Comparison of ENCODE assay signal across 9 mouse cellular contexts in genomic region chr9:55327234-55327615, GRCm38 (mm10). TPM values are rescaled to one million over a fixed set of nuclear protein-coding genes. Genes with fewer than 3 reads are reported as not detected.
DNase-seq lines count a peak whose midpoint lies in the region; ATAC-seq lines count a peak whose summit lies in the region.
"Had no signal": no experiment of that assay in that cellular context is flagged by ENCODE, and none has a peak within 500 bp of the region (broad histone marks: within the 10 kb centered on the region; RNA-seq: fewer than 3 reads in every experiment).

No protein-coding gene starts in this region.

- peaks cover 31% of the 10 kb centered on the region for H3K27me3 ChIP-seq in lung, embryonic 16.5 days (ENCODE audit: control insufficient read depth, insufficient read depth, low read depth, low read length)
- peaks cover 46% of the 10 kb centered on the region for H3K27me3 ChIP-seq in forebrain, embryonic 13.5 days
- H3K27me3 ChIP-seq in limb, embryonic 12.5 days: peaks cover 72% of the 10 kb centered on the region
- peaks cover 54% of the 10 kb centered on the region for H3K27me3 ChIP-seq in neural tube, embryonic 13.5 days

- H3K9ac ChIP-seq in lung, embryonic 16.5 days (ENCODE audit: low read length): peak overlapping the region; percentile 79
- H3K9ac ChIP-seq in forebrain, embryonic 13.5 days: peak overlapping the region; percentile 75
- H3K9ac ChIP-seq in limb, embryonic 12.5 days (replicated peaks): peak overlapping the region; percentile 75
- peak overlapping the region; percentile 84 for H3K9ac ChIP-seq in neural tube, embryonic 13.5 days

- peak overlapping the region; percentile 77 for H3K4me3 ChIP-seq in lung, embryonic 16.5 days (ENCODE audit: low read length)
- H3K4me3 ChIP-seq in forebrain, embryonic 13.5 days: peak overlapping the region; percentile 64
- H3K4me3 ChIP-seq in limb, embryonic 12.5 days (replicated peaks): peak overlapping the region; percentile 74
- peak overlapping the region; percentile 69 for H3K4me3 ChIP-seq in neural tube, embryonic 13.5 days

- peak overlapping the region; percentile 96 for H3K4me2 ChIP-seq in lung, embryonic 16.5 days (ENCODE audit: low read depth, low read length)
- H3K4me2 ChIP-seq in forebrain, embryonic 13.5 days: peak overlapping the region; percentile 69
- H3K4me2 ChIP-seq in limb, embryonic 12.5 days: peak overlapping the region; percentile 88
- peak overlapping the region; percentile 68 for H3K4me2 ChIP-seq in neural tube, embryonic 13.5 days

- DNase-seq in cerebellum, adult 18-20 months: peak; percentile 62 to 68
- no peak for DNase-seq in cerebellum, adult 11-12 months
- no peak for DNase-seq in lung, postnatal 25 days (ENCODE audit: low spot score)
- DNase-seq in gastrocnemius, postnatal 14 days: no peak

- ATAC-seq in lung, embryonic 16.5 days (ENCODE audit: low read depth): no peak
- peak; percentile 20; the same call in 1 of the 2 replicates for ATAC-seq in forebrain, embryonic 13.5 days
- ATAC-seq in limb, embryonic 12.5 days (ENCODE audit: insufficient number of reproducible peaks, insufficient read depth, low FRiP score, low TSS enrichment, low read depth): no peak
- peak; percentile 52 for ATAC-seq in neural tube, embryonic 13.5 days (ENCODE audit: low read depth)

- peaks cover 5% of the 10 kb centered on the region for H3K4me1 ChIP-seq in lung, embryonic 16.5 days (replicated peaks; ENCODE audit: control insufficient read depth, insufficient read depth, low read length)
- peaks cover 7% of the 10 kb centered on the region; the same call in 1 of the 2 replicates for H3K4me1 ChIP-seq in forebrain, embryonic 13.5 days
- peaks cover 16% of the 10 kb centered on the region for H3K4me1 ChIP-seq in limb, embryonic 12.5 days (replicated peaks)
- H3K4me1 ChIP-seq in neural tube, embryonic 13.5 days (replicated peaks): peaks cover 27% of the 10 kb centered on the region

- H3K27ac ChIP-seq in lung, embryonic 16.5 days (ENCODE audit: low read length): no peak overlapping the region
- no peak overlapping the region for H3K27ac ChIP-seq in forebrain, embryonic 13.5 days
- H3K27ac ChIP-seq in limb, embryonic 12.5 days: no peak overlapping the region
- peak overlapping the region; percentile 76 for H3K27ac ChIP-seq in neural tube, embryonic 13.5 days (replicated peaks)

- WGBS in lung, embryonic 16.5 days: 3% methylated on average over 13 of the region's 13 CpGs
- under 1% methylated on average over 13 of the region's 13 CpGs for WGBS in forebrain, embryonic 13.5 days
- 1% methylated on average over 13 of the region's 13 CpGs for WGBS in limb, embryonic 12.5 days
- WGBS in neural tube, embryonic 13.5 days: under 1% methylated on average over 13 of the region's 13 CpGs

- intact Hi-C loops in gastrocnemius, postnatal 14 days (cut with DNase I; ENCODE audit: low total_unique reads): no loop called here

- no peaks in the 10 kb centered on the region for H3K9me3 ChIP-seq in lung, embryonic 16.5 days (ENCODE audit: control insufficient read depth, low read length)
- no peaks in the 10 kb centered on the region for H3K9me3 ChIP-seq in forebrain, embryonic 13.5 days (replicated peaks)
- H3K9me3 ChIP-seq in limb, embryonic 12.5 days: no peaks in the 10 kb centered on the region
- H3K9me3 ChIP-seq in neural tube, embryonic 13.5 days: no peaks in the 10 kb centered on the region

- no peaks in the 10 kb centered on the region for H3K36me3 ChIP-seq in lung, embryonic 16.5 days (ENCODE audit: control insufficient read depth, insufficient read depth, low read length)
- H3K36me3 ChIP-seq in forebrain, embryonic 13.5 days (ENCODE audit: poor library complexity, severe bottlenecking): no peaks in the 10 kb centered on the region
- no peaks in the 10 kb centered on the region for H3K36me3 ChIP-seq in limb, embryonic 12.5 days
- H3K36me3 ChIP-seq in neural tube, embryonic 13.5 days: no peaks in the 10 kb centered on the region

RNA-seq across cellular contexts. Expression of gene Tmem266, which starts 0.5 kb away (rescaled TPM):
- 0.20 and 0.30 TPM in 2 replicates for polyA plus RNA-seq in lung, embryonic 16.5 days (2015; fragmentation: Nextera tagmentation; extraction: Ambion mirVana)
- 1.0 TPM in 2 replicates for polyA plus RNA-seq in forebrain, embryonic 13.5 days (2015; fragmentation: Nextera tagmentation; extraction: Ambion mirVana)
- polyA plus RNA-seq in limb, embryonic 12.5 days (2016; fragmentation: Nextera tagmentation; extraction: Ambion mirVana): 0.74 and 1.1 TPM in 2 replicates
- 2.2 and 4.2 TPM in 2 replicates for polyA plus RNA-seq in neural tube, embryonic 13.5 days (2015; fragmentation: Nextera tagmentation; extraction: Ambion mirVana)
- under 1 TPM; 0.27 to 0.44 TPM for total RNA-seq in gastrocnemius, postnatal 14 days (2021)
- polyA plus RNA-seq: C2C12 had no signal

RNA-seq across cellular contexts. Expression of gene Nrg4, which starts 0.6 kb away (rescaled TPM):
- polyA plus RNA-seq in lung, embryonic 16.5 days (2015; fragmentation: Nextera tagmentation; extraction: Ambion mirVana): 0.93 and 1.5 TPM in 2 replicates
- polyA plus RNA-seq in forebrain, embryonic 13.5 days (2015; fragmentation: Nextera tagmentation; extraction: Ambion mirVana): 0.93 and 1.1 TPM in 2 replicates
- polyA plus RNA-seq in limb, embryonic 12.5 days (2016; fragmentation: Nextera tagmentation; extraction: Ambion mirVana): 1.2 and 1.5 TPM in 2 replicates
- 1.1 and 2.1 TPM in 2 replicates for polyA plus RNA-seq in neural tube, embryonic 13.5 days (2015; fragmentation: Nextera tagmentation; extraction: Ambion mirVana)
- total RNA-seq in gastrocnemius, postnatal 14 days (2021): under 1 TPM in 1 of 2 experiments, not detected in 1; 0.18 TPM

Comparison
In these comparisons a context has a peak if more than half of its experiments do, and no peak if none do; other contexts are left out.
1. DNase-seq: peak in cerebellum, adult 18-20 months (2 of 2); none in cerebellum, adult 11-12 months (single experiment), lung, postnatal 25 days (single experiment) and gastrocnemius, postnatal 14 days (single experiment).
2. ATAC-seq: peak in forebrain, embryonic 13.5 days (single experiment) and neural tube, embryonic 13.5 days (single experiment); none in lung, embryonic 16.5 days (single experiment) and limb, embryonic 12.5 days (single experiment).
3. Peak in every context shown above with its lines, with median percentiles within 50 percentile points of each other: H3K4me2 ChIP-seq, H3K4me3 ChIP-seq and H3K9ac ChIP-seq.